Mouse (Mus musculus) midbrain, postnatal 0 days (tissue): ENCODE data around the gene Tmem274. TPM values are rescaled to one million over a fixed set of nuclear protein-coding genes. Genes with fewer than 3 reads are reported as not detected.
"Not testable (repeated sequence)": the region's sequence is repeated elsewhere in the genome, so short reads cannot be mapped to it uniquely, and the experiment has no call there.

Experiments
- ATAC-seq: fragments of 200-750 bp; cut with Nextera tagmentation; 2 replicates; pipeline ENCODE4 v1.8.0; 2017; ENCODE audit warnings: moderate number of reproducible peaks, mild to moderate bottlenecking, moderate TSS enrichment, moderate library complexity; ENCODE audit not compliant: low FRiP score
- DNase-seq: peaks from one replicate; pipeline ENCODE4 v3.0.0-alpha.2; 2015; ENCODE audit warnings: low spot score
- H3K27ac ChIP-seq: fragments of 300-500 bp; sonication (generic); 2 replicates; pipeline ENCODE4 v1.5.1; 2014; ENCODE audit warnings: low read depth, mild to moderate bottlenecking, low read length, mixed read lengths
- H3K27me3 ChIP-seq: fragments of 300-500 bp; sonication (generic); 2 replicates; pipeline ENCODE4 v1.6.1; 2014; ENCODE audit warnings: low read length, control low read depth, mixed read lengths; ENCODE audit not compliant: insufficient read depth
- H3K36me3 ChIP-seq: fragments of 300-500 bp; sonication (generic); 2 replicates; pipeline ENCODE4 v1.6.1; 2014; ENCODE audit warnings: low read length, control low read depth, mixed read lengths; ENCODE audit not compliant: insufficient read depth
- H3K4me1 ChIP-seq: fragments of 300-500 bp; sonication (generic); 2 replicates; pipeline ENCODE4 v1.6.1; 2014; ENCODE audit warnings: mild to moderate bottlenecking, control low read depth, antibody characterized with exemption, low read length, mixed read lengths; ENCODE audit not compliant: insufficient read depth
- H3K4me2 ChIP-seq: fragments of 300-500 bp; sonication (generic); 2 replicates; pipeline ENCODE4 v1.6.1; 2014; ENCODE audit warnings: low read depth, mild to moderate bottlenecking, low read length, mixed read lengths; ENCODE audit not compliant: poor library complexity, severe bottlenecking
- H3K4me3 ChIP-seq: fragments of 300-500 bp; sonication (generic); 2 replicates; pipeline ENCODE4 v1.5.1; 2014; ENCODE audit warnings: low read depth, mild to moderate bottlenecking, low read length, moderate library complexity
- H3K9ac ChIP-seq: fragments of 300-500 bp; sonication (generic); replicated peaks from 2 replicates; pipeline ENCODE4 v1.6.1; 2014; ENCODE audit warnings: mild to moderate bottlenecking, low read length, moderate library complexity, mixed read lengths; ENCODE audit not compliant: poor library complexity, severe bottlenecking
- H3K9me3 ChIP-seq: fragments of 300-500 bp; sonication (generic); 2 replicates; pipeline ENCODE4 v1.6.1; 2016; ENCODE audit warnings: low read length, control low read depth
- CTCF ChIP-seq: IDR thresholded peaks from 2 replicates; pipeline ENCODE4 v1.5.1; 2016; ENCODE audit warnings: antibody characterized with exemption, mild to moderate bottlenecking
- WGBS: fragments of 180-500 bp; shearing (Covaris S2); extraction: QIAGEN DNeasy Blood & Tissue Kit; methylation state at CpG from one replicate; pipeline ENCODE4 v1.1.7; 2014; 5-methylcytosine and 5-hydroxymethylcytosine counted together
- polyA plus RNA-seq: library from polyadenylated mRNA; unstranded; fragments of >200 nt; fragmentation: Nextera tagmentation; extraction: Ambion mirVana; gene quantifications from 2 replicates; pipeline ENCODE4 v1.2.1, GENCODE M21; 2015
- total RNA-seq: library from RNA; depleted of rRNA; stranded (reverse); fragments of >200 nt; gene quantifications from 2 replicates; pipeline ENCODE4 v1.2.3, GENCODE M21; 2014; rRNA removed

Gene Tmem274
- total RNA-seq (not detected in 2 replicates), polyA plus RNA-seq (not detected in 2 replicates)

DNA sequence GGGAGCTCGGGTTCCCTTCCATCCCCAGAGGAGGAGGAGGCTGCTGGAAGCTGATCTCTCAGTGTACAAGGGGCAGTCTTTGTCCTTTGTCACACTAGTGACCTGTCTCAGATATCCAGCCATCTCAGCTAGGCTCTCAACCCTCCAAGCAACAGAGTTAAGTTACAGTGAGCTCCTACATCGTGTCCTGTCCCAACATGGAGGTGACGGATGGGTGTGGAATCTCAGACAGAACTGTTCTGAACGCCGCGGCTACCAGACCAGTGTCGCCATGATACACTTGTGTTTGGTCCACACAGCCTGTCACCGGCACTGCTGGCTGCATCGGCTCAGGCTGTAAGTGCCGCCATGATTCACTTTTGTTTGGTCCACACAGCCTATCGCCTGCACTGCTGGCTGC lies at the start of gene Tmem274:
Gene Tmem274 (plus strand): TSS at position 301 of the 400 bp plus-strand sequence.
- H3K36me3 ChIP-seq = peaks cover 5% of the 10 kb centered on the region; the same call in 1 of the 2 replicates
- H3K4me2 ChIP-seq = no peak within 1 kb of the TSS
- H3K9ac ChIP-seq = no peak within 1 kb of the TSS
- 91% methylated on average over 11 of the region's 11 CpGs for WGBS
- no peak for TF ChIP-seq CTCF
- H3K27ac ChIP-seq = no peak within 1 kb of the TSS
- no peaks in the 10 kb centered on the region for H3K9me3 ChIP-seq
- DNase-seq (no peak), ATAC-seq (no peak)
- H3K4me1 ChIP-seq = no peaks in the 10 kb centered on the region
- no peak within 1 kb of the TSS for H3K4me3 ChIP-seq
- no peaks in the 10 kb centered on the region for H3K27me3 ChIP-seq

DNA sequence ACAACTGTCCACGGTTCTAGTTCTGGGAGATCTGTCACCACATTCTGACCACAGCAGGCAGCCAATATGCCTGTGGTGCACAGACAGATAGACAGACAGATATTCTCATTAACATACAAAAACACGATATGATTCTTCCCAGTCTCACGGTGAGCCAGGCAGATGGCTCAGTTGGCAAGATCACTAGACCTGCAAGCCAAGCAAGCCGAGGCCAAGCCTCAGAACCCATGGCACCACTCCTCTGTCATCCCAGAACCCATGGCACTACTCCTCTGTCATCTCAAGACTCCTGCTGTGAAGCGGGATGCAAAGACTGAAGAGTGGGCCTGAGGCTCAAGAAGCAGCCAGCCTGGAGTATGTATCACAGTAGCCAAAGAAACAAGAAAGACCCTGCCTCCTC lies 47.6 kb upstream of the Tmem274 start:
- 77% methylated on average over 5 of the region's 5 CpGs for WGBS
- DNase-seq (no peak), ATAC-seq (no peak)
- TF ChIP-seq CTCF = no peak
- no peaks in the 10 kb centered on the region for H3K27me3 ChIP-seq
- no peaks in the 10 kb centered on the region for H3K4me1 ChIP-seq
- H3K36me3 ChIP-seq = no peaks in the 10 kb centered on the region
- no peak overlapping the region for H3K9ac ChIP-seq
- no peaks in the 10 kb centered on the region for H3K9me3 ChIP-seq
- H3K4me3 ChIP-seq = no peak overlapping the region
- no peak overlapping the region for H3K4me2 ChIP-seq
- H3K27ac ChIP-seq = no peak overlapping the region

DNA sequence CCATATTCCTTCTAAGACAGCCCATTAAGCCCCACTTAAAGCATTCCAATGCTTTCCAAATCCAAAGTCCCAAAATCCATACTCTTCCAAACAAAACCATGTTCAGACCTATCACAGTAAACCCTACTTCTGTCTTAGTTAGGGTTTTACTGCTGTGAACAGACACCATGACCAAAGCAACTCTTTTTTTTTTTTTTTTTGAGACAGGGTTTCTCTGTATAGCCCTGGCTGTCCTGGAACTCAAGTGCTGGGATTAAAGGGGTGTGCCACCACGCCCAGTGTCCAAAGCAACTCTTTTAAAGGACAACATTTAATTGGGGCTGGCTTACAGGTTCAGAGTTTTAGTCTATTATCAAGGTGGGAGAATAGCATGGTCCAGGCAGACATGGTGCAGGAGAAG lies 45.3 kb upstream of the Tmem274 start:
- not testable (repeated sequence) for H3K9ac ChIP-seq, H3K4me3 ChIP-seq, H3K9me3 ChIP-seq, ATAC-seq, H3K36me3 ChIP-seq, H3K27ac ChIP-seq, H3K4me1 ChIP-seq, DNase-seq, H3K4me2 ChIP-seq, H3K27me3 ChIP-seq
- WGBS = 58% methylated on average over 1 of the region's 1 CpGs

DNA sequence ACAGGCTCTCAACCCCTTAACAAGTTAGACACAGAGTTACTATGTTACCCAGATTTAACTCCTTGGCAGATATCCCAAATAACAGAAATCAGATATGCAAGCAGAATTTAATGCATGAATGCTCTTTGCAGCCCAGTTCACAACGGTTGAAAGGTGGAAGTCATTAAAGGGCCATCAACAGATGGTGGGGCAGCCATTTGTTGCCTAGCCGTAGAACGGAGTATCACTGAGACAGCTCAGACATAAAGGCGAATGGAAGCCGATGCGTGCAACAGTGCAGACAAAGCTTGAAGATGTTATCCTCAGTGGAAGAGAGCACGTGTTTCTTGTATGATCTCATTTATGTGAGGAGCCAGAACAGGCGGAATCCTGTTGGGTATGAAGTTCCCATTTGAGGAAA lies 36.6 kb upstream of the Tmem274 start:
- Histone ChIP-seq H3K4me1 (no peaks in the 10 kb centered on the region), H3K9me3 (no peaks in the 10 kb centered on the region), H3K9ac (no peak overlapping the region), H3K36me3 (no peaks in the 10 kb centered on the region), H3K4me3 (no peak overlapping the region), H3K4me2 (no peak overlapping the region), H3K27me3 (no peaks in the 10 kb centered on the region), H3K27ac (no peak overlapping the region)
- no peak for TF ChIP-seq CTCF
- WGBS = 74% methylated on average over 8 of the region's 8 CpGs
- no peak for ATAC-seq
- no peak for DNase-seq

DNA sequence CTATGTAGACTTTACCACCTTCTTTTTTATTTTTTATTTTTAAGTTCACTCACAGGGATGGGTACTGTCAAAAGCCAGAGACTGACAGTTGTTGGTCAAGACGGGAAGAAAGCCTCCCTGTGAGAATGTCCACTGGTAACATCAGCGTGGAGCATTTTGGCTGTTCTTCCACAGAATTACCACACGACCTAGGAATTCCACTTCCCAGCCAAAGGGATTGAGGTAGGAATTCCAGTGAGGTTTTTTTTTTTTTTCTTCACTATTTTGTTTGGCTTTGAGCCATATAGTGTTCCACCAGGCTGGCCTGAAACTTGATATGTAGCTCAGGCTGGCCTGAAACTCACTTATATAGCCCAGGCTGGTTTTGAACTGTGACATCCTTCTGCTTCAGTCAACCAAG lies 34.7 kb upstream of the Tmem274 start:
- Histone ChIP-seq H3K27ac (no peak overlapping the region), H3K4me1 (no peaks in the 10 kb centered on the region), H3K4me3 (no peak overlapping the region), H3K9me3 (no peaks in the 10 kb centered on the region), H3K36me3 (no peaks in the 10 kb centered on the region), H3K9ac (no peak overlapping the region), H3K27me3 (no peaks in the 10 kb centered on the region), H3K4me2 (no peak overlapping the region)
- 58% methylated on average over 3 of the region's 3 CpGs for WGBS
- DNase-seq = no peak
- no peak for ATAC-seq
- no peak for TF ChIP-seq CTCF

DNA sequence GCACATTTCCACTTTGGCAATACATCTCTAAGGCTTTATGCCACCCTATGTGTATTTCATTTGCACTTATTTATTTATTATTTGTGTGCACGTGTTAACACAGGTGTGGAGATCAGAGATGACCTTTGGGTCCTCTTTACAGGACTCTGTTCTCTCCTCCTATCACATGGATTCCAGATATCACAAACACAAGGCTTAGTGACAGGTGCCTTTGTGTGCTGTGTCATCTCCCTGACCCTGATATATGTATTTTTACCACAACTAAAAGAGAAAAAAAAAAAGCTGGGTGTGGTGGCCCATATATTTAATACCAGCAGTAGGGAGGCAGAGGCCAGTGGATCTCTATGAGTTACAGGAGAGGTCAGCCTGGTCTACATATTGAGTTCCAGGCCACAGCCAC lies 32.7 kb upstream of the Tmem274 start:
- H3K4me2 ChIP-seq = peak overlapping the region; percentile 54
- no peaks in the 10 kb centered on the region for H3K27me3 ChIP-seq
- peak overlapping the region; percentile 89 for H3K27ac ChIP-seq
- 70% methylated on average over 1 of the region's 1 CpGs for WGBS
- H3K9me3 ChIP-seq = no peaks in the 10 kb centered on the region
- H3K36me3 ChIP-seq = no peaks in the 10 kb centered on the region
- ATAC-seq = no peak
- TF ChIP-seq CTCF = no peak
- no peak overlapping the region for H3K9ac ChIP-seq
- H3K4me3 ChIP-seq = peak overlapping the region; percentile 33; the same call in 1 of the 2 replicates
- DNase-seq = no peak
- no peaks in the 10 kb centered on the region for H3K4me1 ChIP-seq
